Mouse (Mus musculus) heart, embryonic 13.5 days (tissue): ENCODE results near the gene H2afy2. TPM values are rescaled to one million over a fixed set of nuclear protein-coding genes. Genes with fewer than 3 reads are reported as not detected.

Source experiments
- ATAC-seq: fragments of 200-750 bp; cut with Nextera tagmentation; 2 replicates; pipeline ENCODE4 v1.8.0; 2017; ENCODE audit warnings: moderate TSS enrichment; ENCODE audit not compliant: insufficient number of reproducible peaks, low FRiP score, low TSS enrichment; ENCODE audit errors: extremely low read depth
- H3K27ac ChIP-seq: fragments of 300-500 bp; sonication (generic); replicated peaks from 2 replicates; pipeline ENCODE4 v1.5.1; 2015; ENCODE audit warnings: moderate library complexity, mild to moderate bottlenecking, inconsistent platforms
- H3K27me3 ChIP-seq: fragments of 300-500 bp; sonication (generic); replicated peaks from 2 replicates; pipeline ENCODE4 v1.6.1; 2015; ENCODE audit warnings: mild to moderate bottlenecking, inconsistent platforms
- H3K36me3 ChIP-seq: fragments of 300-500 bp; sonication (generic); 2 replicates; pipeline ENCODE4 v1.6.1; 2015; ENCODE audit warnings: mild to moderate bottlenecking, inconsistent platforms
- H3K4me1 ChIP-seq: fragments of 300-500 bp; sonication (generic); 2 replicates; pipeline ENCODE4 v1.6.1; 2015; ENCODE audit warnings: inconsistent platforms
- H3K4me2 ChIP-seq: fragments of 300-500 bp; sonication (generic); 2 replicates; pipeline ENCODE4 v1.6.1; 2015; ENCODE audit warnings: inconsistent platforms, mild to moderate bottlenecking, moderate library complexity
- H3K4me3 ChIP-seq: fragments of 300-500 bp; sonication (generic); 2 replicates; pipeline ENCODE4 v1.5.1; 2015; ENCODE audit warnings: moderate library complexity, mild to moderate bottlenecking, inconsistent platforms
- H3K9ac ChIP-seq: fragments of 300-500 bp; sonication (generic); 2 replicates; pipeline ENCODE4 v1.6.1; 2015; ENCODE audit warnings: inconsistent platforms, mild to moderate bottlenecking, moderate library complexity
- H3K9me3 ChIP-seq: fragments of 300-500 bp; sonication (generic); 2 replicates; pipeline ENCODE4 v1.6.1; 2016; ENCODE audit warnings: inconsistent platforms
- WGBS: fragments of 180-500 bp; shearing (Covaris S2); methylation state at CpG from one replicate; pipeline ENCODE4 v1.1.7; 2015; ENCODE audit warnings: mixed read lengths; 5-methylcytosine and 5-hydroxymethylcytosine counted together
- polyA plus RNA-seq: library from polyadenylated mRNA; unstranded; fragments of >200 nt; fragmentation: Nextera tagmentation; extraction: Ambion mirVana; gene quantifications from 2 replicates; pipeline ENCODE4 v1.2.1, GENCODE M21; 2015

The H2afy2 gene
- polyA plus RNA-seq, 1 experiment from 2014 or later = 65.3 TPM

DNA sequence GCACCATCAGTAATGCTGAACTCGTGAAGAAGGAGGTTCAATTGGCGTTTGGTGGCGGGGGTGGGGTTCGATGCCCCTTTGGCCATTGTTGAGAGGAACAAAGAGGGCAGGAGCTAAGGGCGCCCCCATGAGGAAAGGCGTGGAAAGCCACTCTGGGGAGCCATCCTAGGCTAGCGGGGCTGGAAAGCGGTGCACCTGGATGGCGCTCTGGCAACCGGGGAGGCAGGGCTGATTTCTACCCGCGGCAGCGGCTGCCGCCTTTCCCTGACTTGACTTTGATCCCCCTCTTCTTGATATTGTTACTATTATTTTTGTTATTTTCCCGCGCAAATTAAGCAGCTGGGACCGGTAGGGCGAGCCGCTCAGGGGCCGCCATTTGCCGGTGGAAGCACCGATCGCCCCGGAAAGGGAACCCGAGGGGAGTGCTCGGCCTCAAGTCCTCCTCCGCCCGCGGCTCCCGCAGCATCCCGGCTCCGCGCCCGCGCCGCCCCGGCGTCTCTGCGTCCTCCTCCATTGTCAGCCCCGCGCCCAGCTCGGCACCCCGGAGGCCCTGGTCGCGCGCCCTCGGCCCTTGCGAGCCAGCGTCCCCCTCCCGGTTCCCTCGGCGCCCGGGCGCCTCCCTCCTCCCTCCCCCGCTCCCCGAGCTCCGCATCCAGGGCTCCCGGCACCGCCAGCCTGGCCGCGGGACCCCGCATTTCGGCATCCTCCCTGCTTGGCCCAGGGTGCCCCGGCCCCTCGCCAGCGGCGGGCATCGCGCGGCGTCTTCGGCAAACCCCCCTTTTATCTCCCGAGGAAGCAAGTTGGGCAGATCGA is 942 bp downstream of the H2afy2 start:
- peak overlapping the region; percentile 97 for H3K9ac ChIP-seq
- no peaks in the 10 kb centered on the region for H3K27me3 ChIP-seq
- no peaks in the 10 kb centered on the region for H3K9me3 ChIP-seq
- WGBS = under 1% methylated on average over 72 of the region's 74 CpGs
- ATAC-seq = peak; percentile 12; the same call in 1 of the 2 replicates
- H3K27ac ChIP-seq = peak overlapping the region; percentile 88
- H3K36me3 ChIP-seq = no peaks in the 10 kb centered on the region
- peaks cover 16% of the 10 kb centered on the region for H3K4me1 ChIP-seq
- peak overlapping the region; percentile 91 for H3K4me3 ChIP-seq
- H3K4me2 ChIP-seq = peak overlapping the region; percentile 83

- peak overlapping the region; percentile 91 for H3K4me3 ChIP-seq
These were observed 2.4 kb downstream of the H2afy2 start for GRCm38 (mm10) chr10:61781461-61782128.

DNA sequence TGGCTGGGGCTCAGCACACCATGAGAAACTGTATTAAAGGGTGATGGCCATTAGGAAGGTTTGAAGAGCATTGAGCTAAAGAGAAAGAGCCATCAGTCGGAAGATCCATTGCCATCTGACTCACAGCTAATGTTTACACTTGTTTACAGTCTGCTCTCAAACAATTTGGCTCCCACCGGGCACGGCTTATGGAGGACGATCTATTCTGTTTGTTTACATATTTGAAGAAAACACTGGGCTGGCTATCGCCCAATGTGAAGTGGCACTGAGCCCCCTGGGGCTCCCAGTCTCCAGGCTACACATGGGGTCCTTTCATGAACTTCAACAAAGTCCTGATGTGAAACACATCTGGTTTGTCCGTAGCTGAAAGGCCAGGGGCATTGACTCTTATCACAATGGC is 17.1 kb downstream of the H2afy2 start:
- no peak overlapping the region for H3K4me2 ChIP-seq
- 58% methylated on average over 6 of the region's 6 CpGs for WGBS
- H3K4me3 ChIP-seq = no peak overlapping the region
- peaks cover 25% of the 10 kb centered on the region for H3K4me1 ChIP-seq
- ATAC-seq = no peak
- no peak overlapping the region for H3K27ac ChIP-seq
- no peaks in the 10 kb centered on the region for H3K27me3 ChIP-seq
- peaks cover 11% of the 10 kb centered on the region; the same call in 1 of the 2 replicates for H3K36me3 ChIP-seq
- H3K9ac ChIP-seq = no peak overlapping the region
- no peaks in the 10 kb centered on the region for H3K9me3 ChIP-seq

More at GRCm38 (mm10) chr10:61781461-61782128, 2.4 kb downstream of the H2afy2 start:
- H3K4me2 ChIP-seq = peak overlapping the region; percentile 83
- H3K9ac ChIP-seq = peak overlapping the region; percentile 47; the same call in 1 of the 2 replicates
- H3K4me1 ChIP-seq = peaks cover 16% of the 10 kb centered on the region
- H3K36me3 ChIP-seq = no peaks in the 10 kb centered on the region
- ATAC-seq = no peak
- no peaks in the 10 kb centered on the region for H3K9me3 ChIP-seq
- WGBS = 31% methylated on average over 9 of the region's 9 CpGs
- no peaks in the 10 kb centered on the region for H3K27me3 ChIP-seq
- H3K27ac ChIP-seq = no peak overlapping the region

DNA sequence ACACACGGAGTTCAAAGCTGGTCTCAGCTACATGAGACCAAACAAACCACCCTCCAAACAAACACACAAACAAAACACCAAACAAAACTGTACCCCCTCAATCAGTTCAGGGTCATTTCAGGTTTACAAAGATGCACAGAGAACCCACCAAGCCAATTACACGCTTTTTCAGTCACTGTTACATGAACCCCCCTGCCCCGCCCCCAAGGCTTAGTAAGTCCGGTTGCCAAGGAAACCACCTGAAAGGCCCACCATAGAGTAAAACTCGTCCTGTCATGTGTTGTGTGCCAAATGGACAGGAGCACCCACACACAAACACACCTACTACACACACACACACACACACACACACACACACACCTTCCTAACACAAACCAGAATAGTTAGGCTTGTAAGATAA is 18.4 kb downstream of the H2afy2 start:
- Histone ChIP-seq H3K4me1 (peaks cover 26% of the 10 kb centered on the region), H3K4me2 (no peak overlapping the region), H3K27ac (no peak overlapping the region), H3K4me3 (no peak overlapping the region), H3K9ac (no peak overlapping the region), H3K36me3 (peaks cover 11% of the 10 kb centered on the region; the same call in 1 of the 2 replicates), H3K27me3 (no peaks in the 10 kb centered on the region), H3K9me3 (no peaks in the 10 kb centered on the region)
- ATAC-seq = no peak
- 73% methylated on average over 5 of the region's 5 CpGs for WGBS

DNA sequence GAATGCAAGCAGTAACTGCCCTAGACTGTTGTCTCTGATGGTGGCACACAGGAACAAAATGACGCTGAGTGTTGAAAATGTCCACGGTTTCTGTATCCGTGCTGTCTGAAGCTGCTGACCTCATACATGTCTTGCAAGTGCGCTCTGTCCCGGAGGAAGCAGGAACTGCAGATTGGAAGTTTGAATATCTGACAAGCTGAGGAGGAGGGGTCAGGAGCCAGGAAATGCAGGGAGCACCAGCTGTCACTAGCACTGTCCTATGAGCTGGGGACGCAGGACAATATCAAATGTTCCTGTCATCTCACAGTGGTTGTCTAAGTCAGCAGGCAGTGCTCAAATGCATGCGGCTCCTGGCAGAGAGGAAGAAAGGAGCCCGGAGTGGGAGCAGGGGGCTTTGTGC is 19.3 kb downstream of the H2afy2 start:
- H3K4me2 ChIP-seq = peak overlapping the region; percentile 41
- no peak for ATAC-seq
- WGBS = 22% methylated on average over 8 of the region's 8 CpGs
- H3K4me1 ChIP-seq = peaks cover 34% of the 10 kb centered on the region
- peak overlapping the region; percentile 69 for H3K9ac ChIP-seq
- no peak overlapping the region for H3K4me3 ChIP-seq
- H3K27me3 ChIP-seq = no peaks in the 10 kb centered on the region
- H3K9me3 ChIP-seq = no peaks in the 10 kb centered on the region
- H3K27ac ChIP-seq = peak overlapping the region; percentile 84
- H3K36me3 ChIP-seq = peaks cover 5% of the 10 kb centered on the region; the same call in 1 of the 2 replicates

- WGBS = 17% methylated on average over 6 of the region's 6 CpGs
- H3K4me3 ChIP-seq = no peak overlapping the region
- no peaks in the 10 kb centered on the region for H3K9me3 ChIP-seq
- H3K36me3 ChIP-seq = peaks cover 24% of the 10 kb centered on the region
- ATAC-seq = peak; percentile 55; the same call in 1 of the 2 replicates
- H3K4me2 ChIP-seq = no peak overlapping the region
- H3K27me3 ChIP-seq = no peaks in the 10 kb centered on the region
- H3K9ac ChIP-seq = no peak overlapping the region
- peak overlapping the region; percentile 96 for H3K27ac ChIP-seq
- peaks cover 50% of the 10 kb centered on the region for H3K4me1 ChIP-seq
These were observed 24.1 kb downstream of the H2afy2 start for GRCm38 (mm10) chr10:61759869-61760268.

DNA sequence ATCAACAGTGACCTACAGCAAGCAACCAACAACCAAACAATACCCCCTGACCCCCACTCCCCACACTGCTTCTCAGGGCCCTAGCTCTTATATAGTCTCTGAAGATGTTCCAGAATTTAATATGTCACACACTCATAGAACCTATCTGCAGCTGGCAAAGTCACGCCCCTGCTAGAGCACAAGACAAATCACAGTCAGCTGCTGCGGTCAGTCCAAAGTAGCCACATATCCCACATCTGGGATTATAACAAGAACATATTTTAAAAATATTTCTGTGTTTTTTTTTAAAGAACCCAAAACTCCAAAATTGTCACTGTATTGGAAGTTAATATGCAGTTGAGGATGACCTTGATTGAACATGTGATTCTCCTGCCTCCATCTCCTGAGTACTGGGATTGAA is 25.0 kb downstream of the H2afy2 start:
- Histone ChIP-seq H3K27ac (peak overlapping the region; percentile 96), H3K9me3 (no peaks in the 10 kb centered on the region), H3K36me3 (peaks cover 31% of the 10 kb centered on the region), H3K4me3 (no peak overlapping the region), H3K9ac (no peak overlapping the region), H3K4me2 (no peak overlapping the region), H3K4me1 (peaks cover 41% of the 10 kb centered on the region), H3K27me3 (no peaks in the 10 kb centered on the region)
- no peak for ATAC-seq
- 93% methylated on average over 2 of the region's 2 CpGs for WGBS

- no peak for ATAC-seq
- WGBS = 78% methylated on average over 14 of the region's 14 CpGs
- peaks cover 49% of the 10 kb centered on the region for H3K36me3 ChIP-seq
These were observed 26.9 kb downstream of the H2afy2 start for GRCm38 (mm10) chr10:61757022-61757421.

DNA sequence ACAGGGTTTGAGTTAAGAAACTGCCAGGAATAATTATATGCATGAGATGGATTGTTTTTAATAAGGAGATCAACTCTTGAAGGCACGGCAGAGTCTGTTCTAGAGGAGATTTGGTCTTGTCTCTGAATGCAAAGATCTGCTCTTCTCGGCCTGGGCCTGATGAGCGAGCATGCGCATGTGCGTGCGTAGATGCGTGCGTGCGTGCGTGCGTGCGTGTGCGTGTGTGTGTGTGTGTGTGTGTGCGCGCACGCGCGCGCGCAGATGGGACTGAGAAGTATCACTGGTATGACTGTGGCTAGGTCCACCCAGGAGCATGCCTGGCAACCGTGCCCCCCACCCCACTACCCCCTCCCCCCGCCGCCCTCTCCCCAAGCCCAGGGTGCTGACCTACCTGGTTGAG is 30.9 kb downstream of the H2afy2 start:
- peaks cover 86% of the 10 kb centered on the region for H3K36me3 ChIP-seq
- 93% methylated on average over 23 of the region's 23 CpGs for WGBS
- H3K4me3 ChIP-seq = no peak overlapping the region
- H3K27ac ChIP-seq = no peak overlapping the region
- H3K9me3 ChIP-seq = no peaks in the 10 kb centered on the region
- H3K4me2 ChIP-seq = no peak overlapping the region
- H3K27me3 ChIP-seq = no peaks in the 10 kb centered on the region
- no peak for ATAC-seq
- H3K4me1 ChIP-seq = peaks cover 16% of the 10 kb centered on the region
- H3K9ac ChIP-seq = no peak overlapping the region

More at GRCm38 (mm10) chr10:61757022-61757421, 26.9 kb downstream of the H2afy2 start:
- H3K4me1 ChIP-seq = peaks cover 38% of the 10 kb centered on the region
- no peaks in the 10 kb centered on the region for H3K27me3 ChIP-seq
- peak overlapping the region; percentile 96 for H3K27ac ChIP-seq
- 0 out of 2 replicates have a peak overlapping the region, but pooled peaks have one; percentile 24 for H3K9ac ChIP-seq
- H3K4me2 ChIP-seq = no peak overlapping the region
- H3K9me3 ChIP-seq = no peaks in the 10 kb centered on the region
- H3K4me3 ChIP-seq = no peak overlapping the region

DNA sequence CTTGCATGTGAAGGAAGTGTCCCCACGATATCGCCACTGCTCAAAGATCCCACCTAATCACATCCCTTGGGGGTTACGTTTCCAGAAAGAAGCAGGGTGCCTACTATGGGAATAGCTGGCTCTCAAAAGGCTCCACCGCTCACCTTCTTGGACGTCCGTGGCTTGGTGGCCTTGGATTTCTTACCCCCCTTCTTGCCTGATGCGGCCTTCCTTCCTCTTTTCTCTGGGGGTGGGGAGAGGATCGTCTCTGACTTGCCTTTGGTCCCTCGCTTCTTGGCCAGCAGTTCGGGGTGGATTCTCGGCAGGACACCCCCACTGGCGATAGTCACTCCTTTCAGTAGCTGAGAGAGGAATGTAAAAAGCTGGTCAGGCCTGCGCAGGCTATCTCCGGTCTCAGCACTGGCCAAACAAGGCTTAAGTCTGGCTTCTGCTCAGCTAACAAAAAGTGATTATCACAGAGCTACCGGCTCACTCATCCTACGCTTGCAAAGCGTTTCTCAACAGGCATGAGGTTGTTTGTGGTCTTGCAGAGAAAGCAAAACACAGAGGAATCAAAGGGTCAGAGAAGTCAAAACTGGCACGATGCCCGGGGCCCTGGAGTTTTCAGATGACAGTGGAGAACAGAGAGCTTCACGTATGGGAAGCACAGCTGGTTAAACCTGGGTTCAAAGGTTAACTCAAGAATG is 32.3 kb downstream of the H2afy2 start:
- 73% methylated on average over 20 of the region's 20 CpGs for WGBS
- ATAC-seq = no peak
- no peak overlapping the region for H3K9ac ChIP-seq
- H3K4me3 ChIP-seq = no peak overlapping the region
- peak overlapping the region; percentile 38 for H3K27ac ChIP-seq
- H3K4me2 ChIP-seq = no peak overlapping the region
- H3K36me3 ChIP-seq = peaks cover 92% of the 10 kb centered on the region
- H3K4me1 ChIP-seq = peaks cover 2% of the 10 kb centered on the region
- H3K27me3 ChIP-seq = no peaks in the 10 kb centered on the region
- no peaks in the 10 kb centered on the region for H3K9me3 ChIP-seq

GRCm38 (mm10) chr10:61750014-61750413 is 33.9 kb downstream of the H2afy2 start:
- H3K4me3 ChIP-seq = no peak overlapping the region
- H3K27me3 ChIP-seq = no peaks in the 10 kb centered on the region
- no peak overlapping the region for H3K27ac ChIP-seq
- H3K9ac ChIP-seq = no peak overlapping the region
- WGBS = 84% methylated on average over 9 of the region's 9 CpGs
- H3K9me3 ChIP-seq = peaks cover 5% of the 10 kb centered on the region; the same call in 1 of the 2 replicates
- ATAC-seq = no peak
- H3K4me2 ChIP-seq = no peak overlapping the region
- peaks cover 95% of the 10 kb centered on the region for H3K36me3 ChIP-seq
- H3K4me1 ChIP-seq = no peaks in the 10 kb centered on the region
